Comparison of ENCODE assay signal across 30 mouse cellular contexts in genomic region chr12:54640259-54640658, GRCm38 (mm10). TPM values are rescaled to one million over a fixed set of nuclear protein-coding genes. Genes with fewer than 3 reads are reported as not detected.
A peak's percentile ranks its signal among the peaks of the same experiment; 100 is the strongest.
DNase-seq lines count a peak whose midpoint lies in the region; ATAC-seq and TF ChIP-seq lines count a peak whose summit lies in the region.
"Had no signal": no experiment of that assay in that cellular context is flagged by ENCODE, and none has a peak within 500 bp of the region (broad histone marks: within the 10 kb centered on the region; RNA-seq: fewer than 3 reads in every experiment).

No protein-coding gene starts in this region.

- TF ChIP-seq CTCF in bone marrow macrophage, adult 2 months (IDR thresholded peaks at IDR 0.05; ENCODE audit: low read depth, low read length), result no peak

- H3K9me3 ChIP-seq in forebrain, embryonic 10.5 days, result no peaks in the 10 kb centered on the region; the same call in 1 of the 2 replicates
- H3K9me3 ChIP-seq: embryonic facial prominence, embryonic 13.5 days; heart, embryonic 13.5 days; hindbrain, embryonic 10.5 days; hindbrain, embryonic 15.5 days; lung, embryonic 15.5 days; midbrain, embryonic 12.5 days; neural tube, embryonic 12.5 days had no signal

- H3K27ac ChIP-seq in bone marrow macrophage, adult 2 months (ENCODE audit: insufficient read depth, low read depth, low read length), result peak overlapping the region; percentile 26
- no peak overlapping the region for H3K27ac ChIP-seq in forebrain, embryonic 10.5 days
- H3K27ac ChIP-seq: embryonic facial prominence, embryonic 13.5 days; heart, adult 2 months; heart, embryonic 13.5 days; hindbrain, embryonic 10.5 days; hindbrain, embryonic 15.5 days; limb, embryonic 13.5 days; lung, embryonic 15.5 days; midbrain, embryonic 12.5 days; neural tube, embryonic 12.5 days had no signal

- DNase-seq in heart, adult 11 months, result peak; percentile 36
- no peak for DNase-seq in heart, adult 9 months (ENCODE audit: low spot score in 2 of 2)
- DNase-seq in retina, postnatal 1 day, result peak; percentile 24
- DNase-seq in retina, embryonic 14.5 days (ENCODE audit: low spot score), result no peak
- no peak for DNase-seq in forebrain, embryonic 10.5 days (ENCODE audit: extremely low spot score, low spot score)
- DNase-seq: adrenal gland, adult 8-10 months; B cell, adult 2 months; cerebellum, adult 11-12 months; cerebellum, postnatal 10 days; gastrocnemius, postnatal 25 days; heart, adult 2 months; heart, postnatal 14 days; kidney, postnatal 14 days; lung, postnatal 36 days; right cerebral cortex, postnatal 25 days; thymus, adult 2 months; thymus, postnatal 36 days had no signal

- H3K36me3 ChIP-seq in forebrain, embryonic 10.5 days (replicated peaks), result peaks cover 7% of the 10 kb centered on the region
- H3K36me3 ChIP-seq: hindbrain, embryonic 15.5 days; lung, embryonic 15.5 days; midbrain, embryonic 12.5 days; neural tube, embryonic 12.5 days had no signal

- H3K27me3 ChIP-seq in forebrain, embryonic 10.5 days (ENCODE audit: poor library complexity, severe bottlenecking), result no peaks in the 10 kb centered on the region
- H3K27me3 ChIP-seq: embryonic facial prominence, embryonic 13.5 days; heart, embryonic 13.5 days; hindbrain, embryonic 15.5 days; limb, embryonic 13.5 days; lung, embryonic 15.5 days; midbrain, embryonic 12.5 days; neural tube, embryonic 12.5 days had no signal

- H3K4me3 ChIP-seq in bone marrow macrophage, adult 2 months (ENCODE audit: insufficient read depth, low read length), result no peak overlapping the region
- no peak overlapping the region for H3K4me3 ChIP-seq in forebrain, embryonic 10.5 days
- H3K4me3 ChIP-seq: embryonic facial prominence, embryonic 13.5 days; heart, adult 2 months; heart, embryonic 13.5 days; hindbrain, embryonic 10.5 days; hindbrain, embryonic 15.5 days; limb, embryonic 13.5 days; lung, embryonic 15.5 days; midbrain, embryonic 12.5 days; myocyte; neural tube, embryonic 12.5 days had no signal

- peaks cover 27% of the 10 kb centered on the region for H3K4me1 ChIP-seq in bone marrow macrophage, adult 2 months (ENCODE audit: control insufficient read depth, insufficient read depth, low read length)
- H3K4me1 ChIP-seq in forebrain, embryonic 10.5 days, result no peaks in the 10 kb centered on the region
- H3K4me1 ChIP-seq: embryonic facial prominence, embryonic 13.5 days; hindbrain, embryonic 10.5 days; hindbrain, embryonic 15.5 days; limb, embryonic 13.5 days; lung, embryonic 15.5 days; midbrain, embryonic 12.5 days; neural tube, embryonic 12.5 days had no signal

- ATAC-seq in megakaryocyte-erythroid progenitor cell, adult 5-6 weeks (replicated peaks; ENCODE audit: low FRiP score, low TSS enrichment, poor library complexity, severe bottlenecking), result no peak
- ATAC-seq: forebrain, embryonic 16.5 days; inflammation-experienced regulatory T-cells, adult 6 months had no signal

- no peak for TF ChIP-seq POLR2A in bone marrow macrophage, adult 2 months (IDR thresholded peaks at IDR 0.05; ENCODE audit: borderline replicate concordance, low read depth, low read length)

- 95% methylated on average over 6 of the region's 6 CpGs for WGBS in forebrain, embryonic 10.5 days

RNA-seq across cellular contexts. Expression of gene Sptssa, which starts 16.1 kb away (rescaled TPM):
- 239 and 270 TPM in 2 replicates for polyA plus RNA-seq in bone marrow macrophage, adult 2 months (2012; ENCODE audit: insufficient read depth, insufficient read length, missing spikeins)
- 163 and 165 TPM in 2 replicates for polyA plus RNA-seq in forebrain, embryonic 10.5 days (2016; fragmentation: Nextera tagmentation; extraction: Ambion mirVana)
- 99.0 and 120 TPM in 2 replicates for total RNA-seq in megakaryocyte-erythroid progenitor cell, adult 5-6 weeks (2014; fragmentation: Nextera tagmentation)
- 133 and 170 TPM in 2 replicates for total RNA-seq in megakaryocyte-erythroid progenitor cell, adult 5-6 weeks (2017)

RNA-seq across cellular contexts. Expression of gene Eapp, which starts 55.4 kb away (rescaled TPM):
- polyA plus RNA-seq in bone marrow macrophage, adult 2 months (2012; ENCODE audit: insufficient read depth, insufficient read length, missing spikeins), result 45.7 and 58.2 TPM in 2 replicates
- 69.7 and 74.0 TPM in 2 replicates for polyA plus RNA-seq in forebrain, embryonic 10.5 days (2016; fragmentation: Nextera tagmentation; extraction: Ambion mirVana)
- 34.3 and 65.4 TPM in 2 replicates for total RNA-seq in megakaryocyte-erythroid progenitor cell, adult 5-6 weeks (2014; fragmentation: Nextera tagmentation)
- total RNA-seq in megakaryocyte-erythroid progenitor cell, adult 5-6 weeks (2017), result 71.3 and 79.8 TPM in 2 replicates

Comparison
In these comparisons a context has a peak if more than half of its experiments do, and no peak if none do; other contexts are left out.
1. DNase-seq: peak in heart, adult 11 months (single experiment) and retina, postnatal 1 day (single experiment); none in heart, adult 9 months (0 of 2), retina, embryonic 14.5 days (single experiment) and forebrain, embryonic 10.5 days (single experiment).